Mouse (Mus musculus) G1E-ER4 (cell line): Measurements from ENCODE around the gene Irs3. TPM values are rescaled to one million over a fixed set of nuclear protein-coding genes. Genes with fewer than 3 reads are reported as not detected.

Source experiments
- GATA1 ChIP-seq: IDR thresholded peaks from one replicate; pipeline ENCODE4 v1.8.0; 2012; ENCODE audit warnings: low read length, inconsistent platforms
- polyA plus RNA-seq: library from polyadenylated mRNA; stranded (reverse); fragments of >175 nt; gene quantifications from 2 replicates; pipeline ENCODE4 v1.2.3, GENCODE M21; 2012

The Irs3 gene
- polyA plus RNA-seq, 1 experiment = 0.04 TPM

- TF ChIP-seq GATA1 = no peak
Observed at GRCm38 (mm10) chr5:137639472-137639871, 6.0 kb downstream of the Irs3 start.

DNA sequence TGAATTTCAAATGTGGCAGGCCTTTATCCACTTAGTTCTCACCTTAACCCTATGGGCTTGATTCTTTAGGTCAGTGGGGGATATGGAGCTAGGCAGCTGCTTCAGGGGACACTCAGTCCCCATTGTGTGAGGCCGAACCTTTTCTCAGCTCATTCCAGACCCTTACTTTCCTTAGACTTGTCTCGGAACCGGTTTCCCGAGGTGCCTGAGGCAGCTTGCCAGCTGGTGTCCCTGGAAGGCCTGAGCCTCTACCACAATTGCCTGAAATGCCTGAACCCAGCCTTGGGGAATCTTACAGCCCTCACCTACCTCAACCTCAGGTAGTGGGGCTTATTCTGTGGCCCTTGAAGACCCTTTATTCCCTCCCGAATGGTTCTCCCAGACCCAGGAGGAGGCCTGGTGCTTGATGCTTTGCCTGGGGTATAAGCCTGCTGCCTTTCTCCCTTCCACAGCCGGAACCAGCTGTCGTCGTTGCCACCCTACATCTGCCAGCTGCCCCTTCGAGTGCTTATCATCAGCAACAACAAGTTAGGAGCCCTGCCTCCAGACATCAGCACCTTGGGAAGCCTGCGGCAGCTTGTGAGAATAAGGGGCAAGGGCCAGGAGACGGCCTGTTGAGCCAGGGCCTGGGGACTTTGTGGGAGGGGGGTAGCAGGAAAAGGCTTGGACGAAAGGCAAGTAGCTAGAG lies 12.0 kb downstream of the Irs3 start:
- TF ChIP-seq GATA1 = no peak

DNA sequence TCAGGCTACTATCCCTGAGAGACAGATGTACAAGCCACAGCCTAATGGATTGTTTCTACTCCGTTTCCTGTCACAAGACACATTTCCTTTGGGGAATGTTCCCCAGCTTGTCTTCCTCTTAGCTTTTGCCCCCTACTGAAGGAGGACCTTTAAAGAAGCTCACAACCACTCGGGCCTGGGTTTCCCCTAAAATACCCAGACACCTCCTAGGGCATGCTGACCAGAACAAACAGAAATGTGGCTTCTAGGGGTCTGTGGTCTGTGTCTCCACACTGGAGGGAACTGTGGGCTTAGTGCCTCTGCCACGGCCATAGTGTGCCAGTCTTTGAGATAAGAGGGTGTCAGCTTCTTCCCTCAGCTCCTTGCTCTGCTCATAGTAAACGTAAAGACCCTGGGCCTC lies 13.9 kb downstream of the Irs3 start:
- TF ChIP-seq GATA1 = no peak

DNA sequence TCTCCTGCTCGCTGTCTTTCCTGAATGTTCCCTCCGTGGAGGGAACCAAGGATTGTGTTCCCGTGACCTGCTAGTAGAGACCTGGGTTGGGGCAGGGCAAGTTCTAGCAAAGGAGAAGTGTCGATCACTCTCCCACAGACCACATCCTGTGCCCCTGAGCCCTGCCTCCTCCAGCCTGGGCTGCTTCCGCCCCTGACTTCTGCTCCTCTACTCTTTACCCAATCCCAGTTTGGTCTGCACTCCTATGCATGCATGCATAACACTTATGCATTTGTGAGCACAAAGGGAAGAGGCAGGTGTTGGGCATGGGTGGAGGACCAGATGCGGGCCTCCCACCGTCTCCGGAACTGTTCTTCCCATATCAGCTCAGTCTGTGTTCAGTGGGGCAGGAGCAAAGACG lies 14.3 kb downstream of the Irs3 start:
- no peak for TF ChIP-seq GATA1

DNA sequence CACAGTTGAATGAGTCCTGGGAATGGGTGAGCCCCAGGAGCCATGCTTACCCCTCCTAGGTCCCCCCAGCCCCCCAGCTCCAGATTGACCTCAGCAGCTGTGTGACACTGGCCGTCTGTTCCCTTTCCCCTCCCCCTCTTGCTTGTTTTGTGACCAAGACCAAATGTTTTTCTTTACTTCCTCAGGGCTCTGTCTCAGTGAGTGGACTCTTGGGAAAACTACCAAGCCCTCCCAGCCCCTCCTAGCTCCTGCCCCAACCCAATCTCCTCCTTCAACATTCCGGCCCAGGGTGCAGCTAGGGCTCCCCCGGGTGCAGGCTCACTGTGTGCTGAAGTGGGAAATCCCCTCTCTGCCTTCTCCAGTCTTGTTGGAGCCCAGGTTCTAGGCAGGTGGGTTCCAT lies 14.9 kb downstream of the Irs3 start:
- no peak for TF ChIP-seq GATA1

- no peak for TF ChIP-seq GATA1
Observed at GRCm38 (mm10) chr5:137629906-137630545, 15.5 kb downstream of the Irs3 start.

- TF ChIP-seq GATA1 = no peak
Observed at GRCm38 (mm10) chr5:137629306-137629721, 16.2 kb downstream of the Irs3 start.

DNA sequence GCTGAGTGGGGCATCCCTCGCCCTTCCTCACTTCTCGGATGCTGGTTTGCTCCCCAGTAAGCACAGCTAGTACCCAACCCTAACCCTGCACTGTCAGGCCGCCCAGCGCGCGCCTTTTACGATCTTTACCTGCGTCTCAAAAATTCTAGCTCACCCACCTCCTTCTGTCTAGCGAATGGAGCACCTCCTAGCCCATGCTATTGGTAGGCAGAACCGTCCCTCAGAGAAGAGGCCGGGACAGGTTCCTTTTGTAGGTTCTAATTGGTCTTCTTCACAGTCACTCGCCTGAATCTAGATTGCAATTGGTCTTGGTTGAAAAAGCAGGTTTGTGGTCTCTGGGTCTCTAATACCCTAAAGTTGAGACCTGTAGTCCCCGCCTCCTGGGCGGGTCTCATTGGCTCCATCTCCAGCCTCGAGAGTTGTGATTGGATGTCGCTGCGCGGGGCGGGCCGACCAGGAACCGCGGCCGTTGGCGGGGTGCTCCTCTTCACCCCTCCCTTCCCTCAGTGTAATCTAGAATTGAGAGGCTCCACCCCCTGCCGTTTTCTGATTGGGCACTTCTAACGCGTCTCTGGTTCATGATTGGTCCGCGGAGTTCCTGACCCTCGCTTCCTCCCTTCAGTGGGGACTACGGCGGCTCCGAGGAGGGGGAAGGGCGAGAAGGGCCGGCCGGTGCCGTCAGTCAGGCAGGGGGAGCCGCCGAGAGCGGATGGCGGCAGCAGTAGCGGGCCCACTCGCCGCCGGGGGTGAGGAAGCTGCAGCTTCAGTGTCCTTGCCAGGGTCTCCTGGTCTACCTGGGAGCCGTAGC lies 16.8 kb downstream of the Irs3 start, which contains the start of the genes Fbxo24, Lrch4 and Gm20605:
TSS of gene Fbxo24 (minus strand) at position 505 of the 808 bp plus-strand sequence.
TSS of gene Lrch4 (plus strand) at position 624 of the 808 bp plus-strand sequence.
TSS of gene Gm20605 (plus strand) at position 678 of the 808 bp plus-strand sequence.
- no peak for TF ChIP-seq GATA1

DNA sequence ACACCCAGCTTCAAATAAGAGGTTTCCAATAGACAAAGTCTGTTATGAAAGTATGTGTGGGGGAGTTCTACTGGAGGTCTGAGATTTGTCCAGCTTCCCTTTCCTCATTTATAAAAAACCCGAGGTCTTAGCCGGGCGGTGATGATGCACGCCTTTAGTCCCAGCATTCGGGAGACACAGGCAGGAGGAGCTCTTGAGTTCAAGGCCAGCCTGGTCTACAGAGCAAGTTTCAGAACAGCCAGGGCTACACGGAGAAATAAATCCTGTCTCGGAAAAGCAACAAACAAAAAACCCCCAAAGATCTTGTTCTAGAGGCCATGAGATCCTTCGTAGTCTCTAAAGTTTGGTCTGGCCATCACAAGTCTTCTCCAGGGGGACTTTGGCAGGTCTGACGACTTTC lies 17.5 kb downstream of the Irs3 start:
- TF ChIP-seq GATA1 = no peak

DNA sequence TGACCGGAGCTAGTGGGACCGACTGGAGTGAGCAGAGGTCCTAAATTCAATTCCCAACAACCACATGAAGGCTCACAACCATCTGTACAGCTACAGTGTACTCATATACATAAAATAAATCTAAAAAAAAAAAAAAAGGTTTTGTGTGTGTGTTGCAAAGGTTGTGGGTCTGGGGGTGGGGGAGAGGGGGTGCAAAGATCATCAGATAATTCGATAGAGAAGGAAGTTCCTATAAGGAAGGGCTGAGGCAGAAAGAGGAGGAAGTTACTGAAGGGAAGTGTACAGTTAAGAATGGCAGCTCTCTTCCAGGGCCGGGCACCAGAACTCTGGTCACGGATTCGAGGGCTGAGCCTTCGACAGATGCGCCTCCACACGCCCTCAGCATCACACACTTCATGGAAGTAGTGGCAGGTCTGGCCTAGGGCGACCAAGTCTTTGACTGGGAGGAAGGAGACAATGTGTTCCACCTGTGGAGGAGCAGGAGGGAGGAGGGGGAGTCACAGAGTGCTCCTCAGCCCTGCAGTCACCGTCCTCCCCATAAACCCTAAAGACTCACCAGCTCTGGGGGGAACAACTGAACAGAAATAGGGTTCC lies 21.5 kb downstream of the Irs3 start:
- TF ChIP-seq GATA1 = no peak

GRCm38 (mm10) chr5:137615347-137615746 lies 30.2 kb downstream of the Irs3 start:
- no peak for TF ChIP-seq GATA1

DNA sequence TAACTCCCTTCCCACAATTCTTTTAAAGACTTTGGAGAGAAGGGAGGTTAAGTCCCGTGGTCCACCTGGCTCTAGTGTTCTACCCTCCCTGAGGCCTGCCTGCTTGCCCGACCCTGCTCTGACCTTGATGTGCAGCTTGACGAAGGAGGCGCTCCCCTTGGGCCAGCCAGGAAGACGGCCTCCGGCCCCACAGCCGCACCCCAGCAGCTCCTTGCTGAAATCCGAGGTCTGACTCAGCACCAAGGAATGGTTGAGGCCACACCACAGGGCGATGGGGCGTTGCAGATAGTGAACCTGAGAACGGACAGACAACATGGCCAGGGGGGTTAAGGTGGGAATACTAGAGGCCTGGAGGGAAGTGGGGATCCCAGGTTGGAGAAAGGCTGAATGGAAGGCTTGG lies 32.0 kb downstream of the Irs3 start, which contains the start of gene Pcolce:
TSS of gene Pcolce (minus strand) at position 235 of the 400 bp plus-strand sequence.
- no peak for TF ChIP-seq GATA1

GRCm38 (mm10) chr5:137613076-137613475 lies 32.4 kb downstream of the Irs3 start:
- no peak for TF ChIP-seq GATA1

GRCm38 (mm10) chr5:137611245-137611602 lies 34.3 kb downstream of the Irs3 start:
- no peak for TF ChIP-seq GATA1

- TF ChIP-seq GATA1 = no peak
Observed at GRCm38 (mm10) chr5:137610548-137611244, 34.8 kb downstream of the Irs3 start.
